Mouse (Mus musculus): ENCODE data around the gene Erp29.

GRCm38 (mm10) chr5:121469566-121469965, 17.3 kb upstream of the Erp29 start:
- TF ChIP-seq POLR2A (IDR thresholded peaks at IDR 0.05; ENCODE audit: low read depth, low read length): no peak
- TF ChIP-seq CTCF (IDR thresholded peaks at IDR 0.05; ENCODE audit: borderline replicate concordance, insufficient read depth, low read length): no peak

Measured in embryonic fibroblast, embryonic 13.5 days (primary cell).